Mouse (Mus musculus) heart, adult 2 months (tissue): ENCODE measurements around the gene Mta3.
"Not testable (repeated sequence)": the region's sequence is repeated elsewhere in the genome, so short reads cannot be mapped to it uniquely, and the experiment has no call there.

Experiments
- CTCF ChIP-seq: fragments of 200-600 bp; IDR thresholded peaks from 2 replicates; pipeline ENCODE4 v1.8.1; 2022; ENCODE audit warnings: antibody characterized with exemption, mild to moderate bottlenecking, moderate library complexity
- POLR2A ChIP-seq: fragments of 200-500 bp; IDR thresholded peaks from 2 replicates; pipeline ENCODE4 v1.6.1; 2011; ENCODE audit warnings: mild to moderate bottlenecking, low read depth, low read length, control low read depth; ENCODE audit not compliant: insufficient read depth

DNA sequence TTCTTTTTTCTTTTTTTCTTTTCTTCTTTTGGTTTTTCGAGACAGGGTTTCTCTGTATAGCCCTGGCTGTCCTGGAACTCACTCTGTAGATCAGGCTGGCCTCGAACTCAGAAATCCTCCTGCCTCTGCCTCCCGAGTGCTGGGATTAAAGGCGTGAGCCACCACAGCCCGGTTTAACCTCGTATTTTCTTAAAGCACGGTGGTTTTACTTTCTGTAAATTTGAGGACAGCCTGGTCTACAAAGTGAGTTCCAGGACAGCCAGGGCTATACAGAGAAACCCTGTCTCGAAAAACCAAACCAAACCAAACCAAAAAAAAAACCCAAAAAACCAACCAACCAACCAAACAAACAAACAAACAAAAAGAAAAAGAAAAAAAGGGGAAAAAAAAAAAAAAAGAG is 155.0 kb downstream of the Mta3 start:
- not testable (repeated sequence) for TF ChIP-seq CTCF, POLR2A
